Mouse (Mus musculus): ENCODE measurements at regions not wholly inside any gene's neighbourhood (a gene's known extent, or its start where the extent isn't known, plus 50 kb on each side); places are given as distances from the start of the nearest gene placed in this dataset.

- ATAC-seq (ENCODE audit: low FRiP score) (no peak; the same call in 1 of the 2 replicates), DNase-seq (ENCODE audit: low spot score) (no peak)
- no peak for TF ChIP-seq CTCF (IDR thresholded peaks at IDR 0.05)
- H3K4me1 ChIP-seq (ENCODE audit: insufficient read depth, low read length), result peaks cover 6% of the 10 kb centered on the region; the same call in 1 of the 2 replicates
- no peaks in the 10 kb centered on the region for H3K36me3 ChIP-seq (ENCODE audit: insufficient read depth, low read length)
- H3K4me2 ChIP-seq (ENCODE audit: low read depth, low read length, poor library complexity, severe bottlenecking), result peak overlapping the region; percentile 22; the same call in 1 of the 2 replicates
- H3K27ac ChIP-seq (ENCODE audit: low read depth, low read length), result no peak overlapping the region
- no peaks in the 10 kb centered on the region for H3K27me3 ChIP-seq (ENCODE audit: insufficient read depth, low read length)
- H3K9me3 ChIP-seq (ENCODE audit: low read length), result no peaks in the 10 kb centered on the region
- H3K9ac ChIP-seq (replicated peaks; ENCODE audit: low read length, poor library complexity, severe bottlenecking), result no peak overlapping the region
- 21% methylated on average over 7 of the region's 7 CpGs for WGBS
- no peak overlapping the region for H3K4me3 ChIP-seq (ENCODE audit: low read depth, low read length)
Observed at GRCm38 (mm10) chr16:15052389-15052923, 146.1 kb downstream of the Efcab1 start.

- 8% methylated on average over 16 of the region's 16 CpGs for WGBS
- peak; percentile 68 for ATAC-seq (ENCODE audit: low FRiP score)
Observed at GRCm38 (mm10) chr16:15052924-15053793, 146.8 kb downstream of the Efcab1 start.

GRCm38 (mm10) chr16:15053840-15054239, 147.4 kb downstream of the Efcab1 start:
- Histone ChIP-seq H3K4me3 (ENCODE audit: low read depth, low read length) (no peak overlapping the region), H3K4me1 (ENCODE audit: insufficient read depth, low read length) (peaks cover 6% of the 10 kb centered on the region; the same call in 1 of the 2 replicates), H3K27me3 (ENCODE audit: insufficient read depth, low read length) (no peaks in the 10 kb centered on the region), H3K36me3 (ENCODE audit: insufficient read depth, low read length) (no peaks in the 10 kb centered on the region), H3K9me3 (ENCODE audit: low read length) (no peaks in the 10 kb centered on the region), H3K4me2 (ENCODE audit: low read depth, low read length, poor library complexity, severe bottlenecking) (no peak overlapping the region), H3K27ac (ENCODE audit: low read depth, low read length) (no peak overlapping the region), H3K9ac (replicated peaks; ENCODE audit: low read length, poor library complexity, severe bottlenecking) (no peak overlapping the region)
- WGBS, result 14% methylated on average over 4 of the region's 4 CpGs
- DNase-seq (ENCODE audit: low spot score), result no peak
- no peak for ATAC-seq (ENCODE audit: low FRiP score)
- TF ChIP-seq CTCF (IDR thresholded peaks at IDR 0.05), result no peak

More at GRCm38 (mm10) chr16:15052924-15053793, 146.8 kb downstream of the Efcab1 start:
- Histone ChIP-seq H3K4me1 (ENCODE audit: insufficient read depth, low read length) (peaks cover 6% of the 10 kb centered on the region; the same call in 1 of the 2 replicates), H3K9me3 (ENCODE audit: low read length) (no peaks in the 10 kb centered on the region), H3K4me2 (ENCODE audit: low read depth, low read length, poor library complexity, severe bottlenecking) (peak overlapping the region; percentile 22), H3K4me3 (ENCODE audit: low read depth, low read length) (no peak overlapping the region), H3K36me3 (ENCODE audit: insufficient read depth, low read length) (no peaks in the 10 kb centered on the region), H3K9ac (replicated peaks; ENCODE audit: low read length, poor library complexity, severe bottlenecking) (no peak overlapping the region), H3K27me3 (ENCODE audit: insufficient read depth, low read length) (no peaks in the 10 kb centered on the region), H3K27ac (ENCODE audit: low read depth, low read length) (no peak overlapping the region)
- DNase-seq (ENCODE audit: low spot score), result peak; percentile 86
- no peak for TF ChIP-seq CTCF (IDR thresholded peaks at IDR 0.05)

GRCm38 (mm10) chr16:15054306-15055001, 148.0 kb downstream of the Efcab1 start:
- TF ChIP-seq CTCF (IDR thresholded peaks at IDR 0.05), result no peak
- no peak overlapping the region for H3K9ac ChIP-seq (replicated peaks; ENCODE audit: low read length, poor library complexity, severe bottlenecking)
- no peak overlapping the region for H3K4me2 ChIP-seq (ENCODE audit: low read depth, low read length, poor library complexity, severe bottlenecking)
- H3K36me3 ChIP-seq (ENCODE audit: insufficient read depth, low read length), result no peaks in the 10 kb centered on the region
- H3K27ac ChIP-seq (ENCODE audit: low read depth, low read length), result no peak overlapping the region
- no peaks in the 10 kb centered on the region for H3K9me3 ChIP-seq (ENCODE audit: low read length)
- peaks cover 6% of the 10 kb centered on the region; the same call in 1 of the 2 replicates for H3K4me1 ChIP-seq (ENCODE audit: insufficient read depth, low read length)
- no peak overlapping the region for H3K4me3 ChIP-seq (ENCODE audit: low read depth, low read length)
- WGBS, result 27% methylated on average over 5 of the region's 5 CpGs
- ATAC-seq (ENCODE audit: low FRiP score), result no peak
- no peaks in the 10 kb centered on the region for H3K27me3 ChIP-seq (ENCODE audit: insufficient read depth, low read length)
- no peak for DNase-seq (ENCODE audit: low spot score)

- H3K4me1 ChIP-seq (ENCODE audit: insufficient read depth, low read length), result peaks cover 6% of the 10 kb centered on the region; the same call in 1 of the 2 replicates
- H3K27me3 ChIP-seq (ENCODE audit: insufficient read depth, low read length), result no peaks in the 10 kb centered on the region
- no peak overlapping the region for H3K9ac ChIP-seq (replicated peaks; ENCODE audit: low read length, poor library complexity, severe bottlenecking)
- no peaks in the 10 kb centered on the region for H3K36me3 ChIP-seq (ENCODE audit: insufficient read depth, low read length)
- no peak for TF ChIP-seq CTCF (IDR thresholded peaks at IDR 0.05)
- 34% methylated on average over 5 of the region's 5 CpGs for WGBS
- no peak overlapping the region for H3K27ac ChIP-seq (ENCODE audit: low read depth, low read length)
- no peak overlapping the region for H3K4me2 ChIP-seq (ENCODE audit: low read depth, low read length, poor library complexity, severe bottlenecking)
- no peaks in the 10 kb centered on the region for H3K9me3 ChIP-seq (ENCODE audit: low read length)
- peak; percentile 76 for DNase-seq (ENCODE audit: low spot score)
- H3K4me3 ChIP-seq (ENCODE audit: low read depth, low read length), result no peak overlapping the region
- peak; percentile 38; the same call in 1 of the 2 replicates for ATAC-seq (ENCODE audit: low FRiP score)
Observed at GRCm38 (mm10) chr16:15055697-15056096, 149.3 kb downstream of the Efcab1 start.
